Mouse (Mus musculus) hindbrain, embryonic 12.5 days (tissue): ENCODE results near the gene Ccdc136. TPM values are rescaled to one million over a fixed set of nuclear protein-coding genes. Genes with fewer than 3 reads are reported as not detected.

ENCODE experiments used
- ATAC-seq: fragments of 200-750 bp; cut with Nextera tagmentation; 2 replicates; pipeline ENCODE4 v1.8.0; 2017; ENCODE audit warnings: moderate TSS enrichment; ENCODE audit not compliant: low FRiP score
- H3K27ac ChIP-seq: fragments of 300-500 bp; sonication (generic); 2 replicates; pipeline ENCODE4 v1.5.1; 2016; ENCODE audit warnings: mild to moderate bottlenecking
- H3K27me3 ChIP-seq: fragments of 300-500 bp; sonication (generic); 2 replicates; pipeline ENCODE4 v1.6.1; 2016; ENCODE audit warnings: mild to moderate bottlenecking
- H3K36me3 ChIP-seq: fragments of 300-500 bp; sonication (generic); 2 replicates; pipeline ENCODE4 v1.6.1; 2016; ENCODE audit warnings: mild to moderate bottlenecking
- H3K4me1 ChIP-seq: fragments of 300-500 bp; sonication (generic); 2 replicates; pipeline ENCODE4 v1.6.1; 2016
- H3K4me2 ChIP-seq: fragments of 300-500 bp; sonication (generic); replicated peaks from 2 replicates; pipeline ENCODE4 v1.6.1; 2016; ENCODE audit warnings: mild to moderate bottlenecking
- H3K4me3 ChIP-seq: fragments of 300-500 bp; sonication (generic); 2 replicates; pipeline ENCODE4 v1.5.1; 2016; ENCODE audit warnings: mild to moderate bottlenecking
- H3K9ac ChIP-seq: fragments of 300-500 bp; sonication (generic); 2 replicates; pipeline ENCODE4 v1.6.1; 2016; ENCODE audit warnings: mild to moderate bottlenecking, moderate library complexity
- H3K9me3 ChIP-seq: fragments of 300-500 bp; sonication (generic); replicated peaks from 2 replicates; pipeline ENCODE4 v1.6.1; 2016; ENCODE audit warnings: mild to moderate bottlenecking
- WGBS: fragments of 180-500 bp; shearing (Covaris S2); methylation state at CpG from one replicate; pipeline ENCODE4 v1.1.7; 2016; 5-methylcytosine and 5-hydroxymethylcytosine counted together
- polyA plus RNA-seq: library from polyadenylated mRNA; unstranded; fragments of >200 nt; fragmentation: Nextera tagmentation; extraction: Ambion mirVana; gene quantifications from 2 replicates; pipeline ENCODE4 v1.2.1, GENCODE M21; 2016

Ccdc136 gene
- polyA plus RNA-seq, 1 experiment from 2014 or later: 35.6 TPM

DNA sequence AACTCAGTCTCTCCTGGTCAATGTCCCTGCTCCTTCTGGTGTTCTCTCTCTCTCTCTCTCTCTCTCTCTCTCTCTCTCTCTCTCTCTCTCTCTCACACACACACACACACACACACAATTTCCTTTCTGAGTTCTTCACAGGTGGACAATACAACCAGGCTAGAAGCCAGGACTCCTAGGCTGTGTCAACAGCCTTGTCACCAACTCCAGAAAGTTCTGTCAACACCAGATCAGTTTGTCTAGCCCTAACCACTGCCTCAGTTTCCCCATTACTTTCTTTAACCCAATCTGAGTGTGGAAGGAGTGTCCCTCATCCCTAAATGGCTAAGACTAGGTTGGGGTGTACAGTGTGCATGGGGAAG lies 36.5 kb downstream of the Ccdc136 start:
- peak overlapping the region; percentile 80 for H3K4me2 ChIP-seq
- peaks cover 53% of the 10 kb centered on the region for H3K4me1 ChIP-seq
- H3K27ac ChIP-seq: no peak overlapping the region
- no peak for ATAC-seq
- H3K9ac ChIP-seq: no peak overlapping the region
- no peaks in the 10 kb centered on the region for H3K36me3 ChIP-seq
- peak overlapping the region; percentile 47 for H3K4me3 ChIP-seq
- H3K27me3 ChIP-seq: peaks cover 56% of the 10 kb centered on the region
- no peaks in the 10 kb centered on the region for H3K9me3 ChIP-seq

DNA sequence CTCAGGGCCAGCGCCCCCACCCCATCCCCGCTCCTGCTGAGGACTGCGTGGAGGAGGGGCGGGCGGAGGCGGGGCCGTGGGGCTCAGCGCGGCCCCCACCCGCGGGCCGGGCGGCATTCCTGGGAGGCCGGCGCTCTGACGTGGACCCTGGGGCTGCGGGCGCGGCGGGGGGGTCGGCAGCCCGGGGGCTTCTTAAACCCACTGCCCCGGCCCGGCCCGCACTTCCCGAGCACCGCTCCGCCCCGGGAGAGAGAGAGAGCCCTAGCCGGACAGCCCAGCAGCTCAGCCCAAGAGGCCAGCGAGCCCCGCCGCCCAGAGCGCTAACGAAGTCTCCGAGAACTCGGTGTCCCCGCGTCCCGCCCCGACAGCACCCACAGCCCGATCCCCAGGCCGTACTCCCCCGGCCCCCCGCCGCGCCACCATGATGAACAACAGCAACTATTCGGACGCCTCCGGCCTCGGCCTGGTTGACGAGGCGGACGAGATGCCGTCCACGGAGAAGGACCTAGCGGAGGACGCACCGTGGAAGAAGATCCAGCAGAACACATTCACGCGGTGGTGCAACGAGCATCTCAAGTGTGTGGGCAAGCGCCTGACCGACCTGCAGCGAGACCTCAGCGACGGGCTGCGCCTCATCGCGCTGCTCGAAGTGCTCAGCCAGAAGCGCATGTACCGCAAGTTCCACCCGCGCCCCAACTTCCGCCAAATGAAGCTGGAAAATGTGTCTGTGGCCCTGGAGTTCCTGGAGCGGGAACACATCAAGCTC lies 37.1 kb downstream of the Ccdc136 start, which contains the start of gene Flnc:
Gene Flnc (plus strand): TSS at position 219 of the 766 bp plus-strand sequence.
- no peaks in the 10 kb centered on the region for H3K9me3 ChIP-seq
- ATAC-seq: no peak
- no peak within 1 kb of the TSS for H3K27ac ChIP-seq
- no peaks in the 10 kb centered on the region for H3K36me3 ChIP-seq
- peaks cover 53% of the 10 kb centered on the region for H3K4me1 ChIP-seq
- H3K4me2 ChIP-seq: peak within 1 kb of the TSS; percentile 80
- peak within 1 kb of the TSS; percentile 47 for H3K4me3 ChIP-seq
- peaks cover 56% of the 10 kb centered on the region for H3K27me3 ChIP-seq
- H3K9ac ChIP-seq: peak within 1 kb of the TSS; percentile 60
- under 1% methylated on average over 53 of the region's 77 CpGs for WGBS

DNA sequence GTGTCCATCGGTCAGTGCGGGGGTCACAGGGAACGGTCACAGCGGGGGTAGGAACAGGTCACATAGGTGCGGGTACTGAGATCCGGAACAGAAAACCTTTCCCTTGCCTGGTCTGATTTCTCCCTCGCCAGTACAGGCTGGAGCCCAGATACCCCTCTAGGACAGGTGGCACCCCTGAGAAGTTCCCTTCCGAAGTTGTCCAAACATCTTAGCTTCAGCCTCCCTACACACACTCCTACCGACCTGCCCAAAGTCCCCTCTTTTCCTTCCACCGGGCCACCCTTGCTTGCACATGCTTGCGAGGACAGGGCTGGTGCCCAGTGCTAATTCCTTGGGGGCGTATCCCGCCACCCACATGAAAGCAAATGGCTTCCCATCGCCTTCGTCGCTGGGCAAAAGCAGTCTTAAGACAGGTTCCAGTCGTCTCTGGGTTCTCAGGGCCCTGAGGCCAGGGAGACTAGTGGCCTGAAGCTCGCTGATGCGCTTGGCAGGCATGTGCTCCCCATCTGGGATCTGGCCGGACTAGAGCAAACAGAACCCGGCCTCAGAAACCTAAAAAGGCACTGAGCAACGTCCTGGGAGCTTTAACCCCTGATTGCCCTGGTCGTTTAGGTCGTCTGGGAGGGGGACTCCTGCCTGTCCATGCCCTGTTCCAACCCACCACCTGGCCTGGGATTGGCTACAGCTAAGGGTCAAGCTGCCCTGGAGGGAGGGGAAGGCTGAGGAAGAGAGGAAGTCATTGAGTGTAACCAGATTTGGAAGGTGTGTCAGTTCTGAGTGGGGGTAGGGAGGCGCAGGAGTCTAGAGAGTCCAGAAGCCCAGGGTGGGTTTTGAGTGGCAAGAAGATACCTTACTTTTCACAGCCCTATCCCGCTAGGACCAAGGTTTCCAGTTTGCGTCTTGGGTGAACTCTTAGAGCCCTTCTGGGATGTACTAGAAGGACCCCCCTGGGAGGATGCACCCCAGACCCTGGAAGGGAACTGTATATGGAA lies 38.0 kb downstream of the Ccdc136 start:
- 4% methylated on average over 27 of the region's 27 CpGs for WGBS
- peaks cover 56% of the 10 kb centered on the region for H3K27me3 ChIP-seq
- no peak for ATAC-seq

DNA sequence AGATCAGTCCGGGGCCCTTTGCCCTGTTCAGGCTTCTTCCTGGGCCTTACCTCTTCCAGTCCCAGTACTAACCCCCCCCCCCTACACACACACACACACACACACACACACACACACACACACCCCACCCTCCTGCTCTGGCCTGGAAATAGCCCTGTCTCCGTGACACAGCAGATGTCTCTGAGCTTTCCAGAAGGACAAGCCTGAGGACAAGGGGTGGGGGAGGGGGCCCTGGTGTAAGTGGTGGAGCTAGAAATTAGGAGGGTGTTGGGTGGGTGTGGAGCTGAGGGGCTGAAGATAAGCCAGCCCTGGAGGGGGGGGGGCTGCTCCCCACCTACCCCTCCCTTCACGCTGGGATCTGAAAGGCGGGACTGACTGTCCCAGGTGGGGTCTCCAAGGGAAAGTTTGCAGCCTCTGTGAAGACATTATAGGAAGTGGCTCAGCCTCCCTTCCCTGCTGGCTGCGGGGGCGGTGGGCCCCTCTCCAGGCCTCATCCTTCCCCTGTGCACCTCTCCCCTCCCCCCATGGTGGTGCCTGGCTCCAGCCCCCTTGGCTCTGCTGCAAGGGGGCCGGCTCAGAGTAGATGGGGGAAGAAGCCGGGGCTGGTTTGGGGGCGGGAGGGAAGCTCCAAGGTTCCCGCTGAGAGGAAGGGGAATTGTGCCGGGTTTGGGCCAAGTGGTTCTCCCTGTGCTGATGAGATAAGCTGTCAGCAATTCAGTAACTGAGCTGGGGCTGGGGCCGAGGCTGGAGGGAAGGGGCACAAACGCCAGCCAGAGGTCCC lies 39.0 kb downstream of the Ccdc136 start:
- Histone ChIP-seq H3K4me3 (peak overlapping the region; percentile 47), H3K4me1 (peaks cover 53% of the 10 kb centered on the region), H3K9ac (no peak overlapping the region; the same call in 1 of the 2 replicates), H3K4me2 (peak overlapping the region; percentile 80), H3K36me3 (no peaks in the 10 kb centered on the region), H3K9me3 (no peaks in the 10 kb centered on the region), H3K27ac (peak overlapping the region; percentile 79), H3K27me3 (peaks cover 53% of the 10 kb centered on the region)
- WGBS: 5% methylated on average over 13 of the region's 13 CpGs
- ATAC-seq: peak; percentile 39

More for the DNA sequence above, 38.0 kb downstream of the Ccdc136 start:
- no peaks in the 10 kb centered on the region for H3K36me3 ChIP-seq
- H3K27ac ChIP-seq: no peak overlapping the region
- peaks cover 53% of the 10 kb centered on the region for H3K4me1 ChIP-seq
- peak overlapping the region; percentile 80 for H3K4me2 ChIP-seq
- H3K9ac ChIP-seq: peak overlapping the region; percentile 60
- no peaks in the 10 kb centered on the region for H3K9me3 ChIP-seq
- peak overlapping the region; percentile 47 for H3K4me3 ChIP-seq

DNA sequence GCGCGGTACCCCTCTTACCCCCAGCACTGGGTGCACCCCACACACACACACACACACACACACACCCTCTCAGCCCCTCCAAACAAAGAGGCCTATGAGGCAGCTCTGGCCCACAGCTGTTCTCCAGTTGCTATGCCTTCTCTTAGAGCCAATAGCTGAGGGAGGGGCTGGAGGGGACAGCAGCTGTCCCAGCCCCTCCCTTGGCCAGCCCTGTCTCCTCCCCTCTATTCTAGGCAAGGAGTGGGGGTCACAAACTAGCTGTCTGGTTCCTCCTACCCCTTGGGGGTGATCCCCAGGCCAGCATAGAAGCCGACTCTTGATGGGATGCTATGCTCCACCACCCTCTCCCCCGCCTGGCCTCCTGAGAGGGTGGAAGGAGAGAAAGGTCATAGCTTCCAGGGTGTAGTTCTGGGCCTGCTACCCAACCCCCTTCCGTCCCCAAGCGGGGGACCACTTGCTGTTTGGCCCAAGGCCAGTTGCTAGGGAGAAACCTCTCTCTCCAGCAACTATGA lies 39.9 kb downstream of the Ccdc136 start:
- WGBS: 4% methylated on average over 6 of the region's 6 CpGs
- ATAC-seq: peak; percentile 65
- H3K9me3 ChIP-seq: no peaks in the 10 kb centered on the region
- H3K27me3 ChIP-seq: peaks cover 44% of the 10 kb centered on the region
- no peaks in the 10 kb centered on the region for H3K36me3 ChIP-seq
- peak overlapping the region; percentile 80 for H3K4me2 ChIP-seq
- peaks cover 53% of the 10 kb centered on the region for H3K4me1 ChIP-seq
- H3K27ac ChIP-seq: peak overlapping the region; percentile 79
- H3K9ac ChIP-seq: peak overlapping the region; percentile 37; the same call in 1 of the 2 replicates
- H3K4me3 ChIP-seq: peak overlapping the region; percentile 47

DNA sequence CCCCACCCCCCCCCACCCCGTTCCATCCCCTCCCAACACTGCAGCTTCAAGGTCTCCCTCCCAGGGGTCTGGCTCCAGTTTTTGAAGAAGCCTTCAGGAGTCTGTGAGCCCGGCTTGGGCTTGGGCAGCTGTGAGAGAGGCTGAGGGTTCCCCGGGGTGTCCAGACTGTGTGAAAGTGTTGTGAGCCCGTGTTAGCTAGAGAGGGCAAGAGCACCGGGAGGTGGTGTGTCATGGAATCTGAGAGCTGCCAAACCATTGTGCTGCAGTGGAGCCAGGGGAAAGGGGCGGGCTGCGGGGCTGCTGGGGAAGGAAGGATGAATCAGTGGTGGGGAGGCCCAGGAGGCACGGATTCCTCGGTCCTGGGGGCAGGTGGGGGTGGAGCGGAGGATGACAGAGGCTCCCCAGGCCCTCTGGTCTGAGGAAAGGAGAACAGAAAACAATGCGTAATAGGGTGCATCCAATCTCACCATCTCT lies 40.4 kb downstream of the Ccdc136 start:
- peak overlapping the region; percentile 37; the same call in 1 of the 2 replicates for H3K9ac ChIP-seq

DNA sequence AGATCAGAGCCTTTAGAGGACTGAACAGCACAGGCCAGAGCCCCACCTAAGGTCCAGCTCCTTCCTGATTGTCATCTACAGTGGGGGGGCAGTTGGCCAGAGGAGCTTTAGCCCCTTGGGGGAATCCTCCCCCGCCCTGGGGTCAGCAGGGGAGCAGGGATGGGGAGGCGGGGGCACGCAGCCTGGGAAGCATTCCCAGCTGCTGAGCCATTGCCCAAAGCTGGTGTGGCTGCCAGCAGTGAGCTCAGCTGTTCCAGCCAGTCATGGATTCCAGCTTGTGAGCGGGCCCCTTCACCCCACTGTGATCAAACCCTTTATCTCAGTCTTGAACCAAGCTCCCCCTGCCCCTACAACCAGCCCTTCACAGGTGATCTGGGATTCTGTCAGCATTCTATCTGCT lies 43.1 kb downstream of the Ccdc136 start:
- no peak overlapping the region for H3K27ac ChIP-seq
- no peaks in the 10 kb centered on the region for H3K9me3 ChIP-seq
- ATAC-seq: no peak
- no peak overlapping the region for H3K4me3 ChIP-seq
- H3K9ac ChIP-seq: no peak overlapping the region
- WGBS: 81% methylated on average over 4 of the region's 4 CpGs
- peaks cover 12% of the 10 kb centered on the region for H3K27me3 ChIP-seq
- H3K4me2 ChIP-seq: no peak overlapping the region
- peaks cover 28% of the 10 kb centered on the region for H3K4me1 ChIP-seq
- no peaks in the 10 kb centered on the region for H3K36me3 ChIP-seq

More for the DNA sequence above, 40.4 kb downstream of the Ccdc136 start:
- H3K4me2 ChIP-seq: peak overlapping the region; percentile 80
- 4% methylated on average over 11 of the region's 11 CpGs for WGBS
- peaks cover 50% of the 10 kb centered on the region for H3K4me1 ChIP-seq
- H3K4me3 ChIP-seq: peak overlapping the region; percentile 47
- H3K36me3 ChIP-seq: no peaks in the 10 kb centered on the region
- peak overlapping the region; percentile 79 for H3K27ac ChIP-seq
- H3K27me3 ChIP-seq: peaks cover 39% of the 10 kb centered on the region
- H3K9me3 ChIP-seq: no peaks in the 10 kb centered on the region
- peak; percentile 57 for ATAC-seq

DNA sequence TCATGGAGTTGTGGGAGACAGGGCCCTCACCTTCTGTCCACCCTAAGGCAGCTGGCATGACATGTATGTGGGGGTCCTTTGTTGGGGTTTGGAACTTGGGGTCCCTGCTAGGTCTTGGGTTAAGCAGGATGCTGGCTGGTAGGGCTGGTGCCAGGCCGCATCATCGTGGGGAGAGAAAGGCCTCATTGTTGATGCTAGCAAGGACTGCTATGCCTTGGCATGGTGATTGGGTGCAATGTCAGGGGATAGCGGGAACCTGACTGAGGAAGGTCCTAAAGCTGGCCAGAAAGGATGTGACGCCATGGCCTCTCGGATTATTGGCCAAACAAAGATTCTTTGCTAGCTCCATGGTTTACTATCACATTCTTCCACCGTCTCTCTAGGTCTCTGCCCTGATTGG lies 43.7 kb downstream of the Ccdc136 start:
- no peak overlapping the region for H3K27ac ChIP-seq
- no peaks in the 10 kb centered on the region for H3K9me3 ChIP-seq
- peaks cover 6% of the 10 kb centered on the region for H3K27me3 ChIP-seq
- H3K9ac ChIP-seq: no peak overlapping the region
- peaks cover 23% of the 10 kb centered on the region for H3K4me1 ChIP-seq
- WGBS: 87% methylated on average over 6 of the region's 6 CpGs
- no peak overlapping the region for H3K4me3 ChIP-seq
- no peak for ATAC-seq
- no peak overlapping the region for H3K4me2 ChIP-seq
- no peaks in the 10 kb centered on the region for H3K36me3 ChIP-seq

DNA sequence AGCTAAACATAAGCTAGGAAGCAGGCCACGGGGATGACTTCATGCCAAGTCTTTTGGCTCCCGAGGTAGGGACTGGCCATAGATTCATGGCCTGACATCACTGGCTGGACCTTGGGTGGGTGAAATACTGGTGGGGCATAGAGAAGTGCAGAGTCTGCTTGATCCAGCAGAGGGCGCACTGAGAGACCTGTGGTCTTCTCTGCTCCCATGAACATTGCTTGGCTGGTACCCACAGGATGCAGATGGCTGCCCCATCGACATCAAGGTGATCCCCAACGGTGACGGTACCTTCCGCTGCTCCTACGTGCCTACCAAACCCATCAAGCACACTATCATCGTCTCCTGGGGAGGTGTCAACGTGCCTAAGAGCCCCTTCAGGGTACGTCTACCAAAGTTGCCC lies 48.7 kb downstream of the Ccdc136 start:
- 72% methylated on average over 11 of the region's 11 CpGs for WGBS
- Histone ChIP-seq H3K27ac (no peak overlapping the region), H3K4me1 (no peaks in the 10 kb centered on the region), H3K27me3 (no peaks in the 10 kb centered on the region), H3K9me3 (no peaks in the 10 kb centered on the region), H3K4me3 (no peak overlapping the region), H3K36me3 (peaks cover 13% of the 10 kb centered on the region; the same call in 1 of the 2 replicates), H3K4me2 (no peak overlapping the region), H3K9ac (no peak overlapping the region)
- ATAC-seq: no peak

DNA sequence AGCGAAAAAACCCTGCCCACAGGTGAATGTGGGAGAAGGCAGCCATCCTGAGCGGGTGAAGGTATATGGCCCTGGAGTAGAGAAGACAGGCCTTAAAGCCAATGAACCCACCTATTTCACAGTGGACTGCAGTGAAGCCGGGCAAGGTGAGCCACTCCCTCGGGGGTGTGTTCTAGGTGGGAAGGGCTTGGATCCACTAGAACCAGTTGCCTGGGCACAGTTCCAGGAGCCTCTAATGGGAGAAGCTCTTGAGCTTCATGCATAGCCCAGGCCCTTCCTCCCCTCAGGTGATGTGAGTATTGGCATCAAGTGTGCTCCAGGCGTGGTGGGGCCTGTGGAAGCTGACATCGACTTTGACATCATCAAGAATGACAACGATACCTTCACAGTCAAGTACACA lies 49.2 kb downstream of the Ccdc136 start:
- Histone ChIP-seq H3K27me3 (no peaks in the 10 kb centered on the region), H3K9ac (no peak overlapping the region), H3K4me2 (no peak overlapping the region), H3K4me3 (no peak overlapping the region), H3K36me3 (peaks cover 13% of the 10 kb centered on the region; the same call in 1 of the 2 replicates), H3K4me1 (no peaks in the 10 kb centered on the region), H3K27ac (no peak overlapping the region), H3K9me3 (no peaks in the 10 kb centered on the region)
- 95% methylated on average over 7 of the region's 7 CpGs for WGBS
- no peak for ATAC-seq

DNA sequence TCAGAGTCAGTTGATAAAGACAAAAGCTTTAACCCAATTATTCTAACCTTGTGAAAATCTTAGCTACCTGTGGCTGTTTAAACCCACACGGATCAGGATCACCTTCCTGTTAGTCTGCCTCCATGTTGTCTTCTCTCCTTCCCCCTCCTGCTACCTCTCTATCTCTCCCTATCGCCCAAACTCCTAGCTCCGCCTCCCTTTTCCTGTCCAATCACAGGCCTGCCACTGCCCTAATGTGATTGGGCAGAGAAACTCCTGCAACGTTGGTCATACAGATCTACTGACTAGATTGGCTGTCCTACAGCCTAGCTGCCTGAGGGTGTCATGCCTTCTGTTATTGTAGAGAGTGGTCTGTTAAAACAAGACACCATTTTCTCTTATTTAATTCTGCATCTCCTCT lies 53.7 kb downstream of the Ccdc136 start:
- Histone ChIP-seq H3K9ac (no peak overlapping the region), H3K27me3 (no peaks in the 10 kb centered on the region), H3K4me2 (no peak overlapping the region), H3K4me1 (no peaks in the 10 kb centered on the region), H3K36me3 (peaks cover 13% of the 10 kb centered on the region; the same call in 1 of the 2 replicates), H3K27ac (no peak overlapping the region), H3K9me3 (no peaks in the 10 kb centered on the region), H3K4me3 (no peak overlapping the region)
- no peak for ATAC-seq
- 41% methylated on average over 4 of the region's 4 CpGs for WGBS
